Mouse (Mus musculus) hindbrain, embryonic 15.5 days (tissue): ENCODE data around the gene Cdon. TPM values are rescaled to one million over a fixed set of nuclear protein-coding genes. Genes with fewer than 3 reads are reported as not detected.

Source experiments
- ATAC-seq: fragments of 200-750 bp; cut with Nextera tagmentation; 2 replicates; pipeline ENCODE4 v1.8.0; 2017; ENCODE audit warnings: low read depth, moderate number of reproducible peaks, moderate TSS enrichment; ENCODE audit not compliant: low FRiP score
- H3K27ac ChIP-seq: fragments of 300-500 bp; sonication (generic); replicated peaks from 2 replicates; pipeline ENCODE4 v1.5.1; 2015; ENCODE audit warnings: mild to moderate bottlenecking, inconsistent platforms
- H3K27me3 ChIP-seq: fragments of 300-500 bp; sonication (generic); 2 replicates; pipeline ENCODE4 v1.6.1; 2015; ENCODE audit warnings: control low read depth, inconsistent platforms
- H3K36me3 ChIP-seq: fragments of 300-500 bp; sonication (generic); 2 replicates; pipeline ENCODE4 v1.6.1; 2015; ENCODE audit warnings: control low read depth, inconsistent platforms
- H3K4me1 ChIP-seq: fragments of 300-500 bp; sonication (generic); replicated peaks from 2 replicates; pipeline ENCODE4 v1.6.1; 2015; ENCODE audit warnings: control low read depth, inconsistent platforms
- H3K4me2 ChIP-seq: fragments of 300-500 bp; sonication (generic); 2 replicates; pipeline ENCODE4 v1.6.1; 2015; ENCODE audit warnings: moderate library complexity, mild to moderate bottlenecking, inconsistent platforms
- H3K4me3 ChIP-seq: fragments of 300-500 bp; sonication (generic); 2 replicates; pipeline ENCODE4 v1.5.1; 2015; ENCODE audit warnings: mild to moderate bottlenecking, inconsistent platforms
- H3K9ac ChIP-seq: fragments of 300-500 bp; sonication (generic); 2 replicates; pipeline ENCODE4 v1.6.1; 2015; ENCODE audit warnings: inconsistent platforms
- H3K9me3 ChIP-seq: fragments of 300-500 bp; sonication (generic); 2 replicates; pipeline ENCODE4 v1.6.1; 2016; ENCODE audit warnings: control low read depth, inconsistent platforms
- WGBS: fragments of 180-500 bp; shearing (Covaris S2); methylation state at CpG from one replicate; pipeline ENCODE4 v1.1.7; 2015; 5-methylcytosine and 5-hydroxymethylcytosine counted together
- polyA plus RNA-seq: library from polyadenylated mRNA; unstranded; fragments of >200 nt; fragmentation: Nextera tagmentation; extraction: Ambion mirVana; gene quantifications from 2 replicates; pipeline ENCODE4 v1.2.1, GENCODE M21; 2015

Gene Cdon
- polyA plus RNA-seq, 1 experiment from 2014 or later: 2.8 TPM

- no peak overlapping the region for H3K27ac ChIP-seq
- H3K9ac ChIP-seq: no peak overlapping the region
- H3K4me3 ChIP-seq: no peak overlapping the region
- ATAC-seq: no peak
- 60% methylated on average over 13 of the region's 13 CpGs for WGBS
- H3K27me3 ChIP-seq: no peaks in the 10 kb centered on the region
- 0 out of 2 replicates have a peak overlapping the region, but pooled peaks have one; percentile 13 for H3K4me2 ChIP-seq
- peaks cover 37% of the 10 kb centered on the region for H3K36me3 ChIP-seq
- H3K9me3 ChIP-seq: no peaks in the 10 kb centered on the region
- H3K4me1 ChIP-seq: no peaks in the 10 kb centered on the region
Observed at GRCm38 (mm10) chr9:35482014-35482898, 61.3 kb downstream of the Cdon start.

- no peak for ATAC-seq
- no peak overlapping the region for H3K4me3 ChIP-seq
- no peak overlapping the region for H3K27ac ChIP-seq
- WGBS: 87% methylated on average over 3 of the region's 3 CpGs
- H3K9me3 ChIP-seq: no peaks in the 10 kb centered on the region
- no peaks in the 10 kb centered on the region for H3K27me3 ChIP-seq
- no peak overlapping the region for H3K4me2 ChIP-seq
- no peak overlapping the region for H3K9ac ChIP-seq
- H3K4me1 ChIP-seq: no peaks in the 10 kb centered on the region
- H3K36me3 ChIP-seq: peaks cover 42% of the 10 kb centered on the region
Observed at GRCm38 (mm10) chr9:35483949-35484348, 63.0 kb downstream of the Cdon start.

DNA sequence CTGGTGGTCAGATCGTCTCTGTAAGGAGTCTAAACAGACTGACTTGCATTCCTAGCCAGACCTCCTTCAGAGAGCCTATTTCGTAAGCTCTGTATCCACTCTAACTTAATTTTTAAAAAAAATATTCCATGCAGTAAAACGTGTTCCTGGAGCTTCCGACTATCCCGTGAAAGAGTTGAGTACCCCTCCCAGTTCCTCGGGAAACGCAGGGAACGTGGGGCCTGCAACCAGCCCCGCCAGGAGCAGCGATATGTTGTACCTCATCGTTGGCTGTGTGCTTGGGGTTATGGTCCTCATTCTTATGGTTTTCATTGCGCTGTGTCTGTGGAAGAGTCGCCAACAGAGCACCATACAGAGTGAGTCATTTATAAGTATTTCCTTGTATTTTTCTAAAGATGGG lies 65.7 kb downstream of the Cdon start:
- no peak for ATAC-seq
- H3K4me1 ChIP-seq: no peaks in the 10 kb centered on the region
- no peak overlapping the region for H3K27ac ChIP-seq
- no peak overlapping the region for H3K9ac ChIP-seq
- no peaks in the 10 kb centered on the region for H3K9me3 ChIP-seq
- H3K36me3 ChIP-seq: peaks cover 34% of the 10 kb centered on the region
- H3K4me2 ChIP-seq: no peak overlapping the region
- no peak overlapping the region for H3K4me3 ChIP-seq
- no peaks in the 10 kb centered on the region for H3K27me3 ChIP-seq
- WGBS: 85% methylated on average over 13 of the region's 13 CpGs

GRCm38 (mm10) chr9:35488496-35488895 lies 67.6 kb downstream of the Cdon start:
- H3K9ac ChIP-seq: no peak overlapping the region
- H3K4me3 ChIP-seq: no peak overlapping the region
- ATAC-seq: no peak
- no peaks in the 10 kb centered on the region for H3K4me1 ChIP-seq
- no peak overlapping the region for H3K27ac ChIP-seq
- H3K36me3 ChIP-seq: peaks cover 34% of the 10 kb centered on the region
- H3K9me3 ChIP-seq: no peaks in the 10 kb centered on the region
- H3K4me2 ChIP-seq: no peak overlapping the region
- WGBS: 91% methylated on average over 4 of the region's 4 CpGs
- no peaks in the 10 kb centered on the region for H3K27me3 ChIP-seq

GRCm38 (mm10) chr9:35491109-35491866 lies 70.4 kb downstream of the Cdon start:
- no peak for ATAC-seq
- WGBS: 79% methylated on average over 11 of the region's 11 CpGs
- Histone ChIP-seq H3K4me2 (no peak overlapping the region), H3K9ac (no peak overlapping the region), H3K9me3 (no peaks in the 10 kb centered on the region), H3K4me3 (no peak overlapping the region), H3K36me3 (peaks cover 23% of the 10 kb centered on the region; the same call in 1 of the 2 replicates), H3K27ac (no peak overlapping the region), H3K27me3 (no peaks in the 10 kb centered on the region), H3K4me1 (no peaks in the 10 kb centered on the region)

DNA sequence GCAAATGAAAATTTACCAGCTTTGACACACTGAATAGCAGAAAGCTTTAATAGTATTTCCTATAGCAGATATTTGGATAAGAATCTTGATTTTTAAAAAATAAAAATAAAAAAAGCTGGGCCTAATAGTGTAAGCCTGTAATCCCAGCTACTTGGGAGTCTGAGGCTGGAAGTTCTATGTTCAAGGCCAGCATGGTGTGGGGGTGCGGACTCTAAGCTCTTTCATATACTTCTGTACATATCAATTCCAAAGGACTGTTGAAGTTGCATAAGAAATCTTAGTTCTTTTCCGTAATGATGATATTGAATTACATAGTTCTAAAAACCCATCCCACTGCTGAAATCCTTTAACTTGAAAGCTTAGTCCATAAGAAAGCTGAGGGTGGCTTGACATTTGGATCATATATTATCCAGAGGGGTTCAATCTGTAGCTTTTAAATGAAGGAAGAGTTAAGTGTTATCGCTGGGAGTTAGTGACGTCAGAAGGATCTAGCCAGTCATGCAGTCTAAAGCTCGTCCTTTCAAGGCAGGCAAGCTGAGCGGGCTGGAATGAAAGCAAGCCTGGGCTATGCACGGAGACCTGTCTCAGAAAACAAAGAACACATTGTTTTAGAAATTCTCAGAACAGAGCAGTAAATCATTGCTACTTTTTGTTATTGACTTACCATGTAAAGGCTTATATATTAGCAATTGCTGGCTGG lies 72.3 kb downstream of the Cdon start:
- Histone ChIP-seq H3K9me3 (no peaks in the 10 kb centered on the region), H3K9ac (no peak overlapping the region), H3K4me1 (no peaks in the 10 kb centered on the region), H3K4me3 (no peak overlapping the region), H3K27ac (no peak overlapping the region), H3K36me3 (peaks cover 15% of the 10 kb centered on the region), H3K4me2 (no peak overlapping the region), H3K27me3 (no peaks in the 10 kb centered on the region)
- 47% methylated on average over 7 of the region's 7 CpGs for WGBS
- ATAC-seq: no peak

DNA sequence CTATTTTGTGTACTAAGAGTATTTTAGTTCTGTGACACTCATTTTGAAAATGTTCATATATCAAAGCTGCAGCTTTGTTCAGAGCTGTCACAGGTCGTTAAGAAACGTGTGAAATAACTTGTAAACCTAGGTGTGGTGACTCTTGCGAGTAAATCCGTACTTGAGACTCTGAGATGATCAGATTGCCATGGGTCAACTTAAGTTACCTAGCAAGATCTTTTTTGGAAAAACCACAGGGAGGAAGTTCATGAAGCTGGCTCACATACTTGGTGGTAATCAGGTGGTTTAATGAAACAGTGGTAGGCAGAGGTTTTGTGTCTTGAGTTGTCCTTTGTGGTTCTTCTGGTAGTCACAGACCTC lies 72.8 kb downstream of the Cdon start:
- WGBS: 60% methylated on average over 4 of the region's 4 CpGs
- no peaks in the 10 kb centered on the region for H3K9me3 ChIP-seq
- no peak overlapping the region for H3K4me2 ChIP-seq
- peaks cover 15% of the 10 kb centered on the region for H3K36me3 ChIP-seq
- no peak overlapping the region for H3K27ac ChIP-seq
- ATAC-seq: no peak
- H3K9ac ChIP-seq: no peak overlapping the region
- H3K4me1 ChIP-seq: no peaks in the 10 kb centered on the region
- no peak overlapping the region for H3K4me3 ChIP-seq
- H3K27me3 ChIP-seq: no peaks in the 10 kb centered on the region

GRCm38 (mm10) chr9:35494937-35495336 lies 74.0 kb downstream of the Cdon start:
- 64% methylated on average over 4 of the region's 4 CpGs for WGBS
- Histone ChIP-seq H3K27ac (no peak overlapping the region), H3K9me3 (no peaks in the 10 kb centered on the region), H3K4me2 (no peak overlapping the region), H3K4me1 (no peaks in the 10 kb centered on the region), H3K4me3 (no peak overlapping the region), H3K27me3 (no peaks in the 10 kb centered on the region), H3K9ac (no peak overlapping the region), H3K36me3 (peaks cover 10% of the 10 kb centered on the region; the same call in 1 of the 2 replicates)
- ATAC-seq: no peak

DNA sequence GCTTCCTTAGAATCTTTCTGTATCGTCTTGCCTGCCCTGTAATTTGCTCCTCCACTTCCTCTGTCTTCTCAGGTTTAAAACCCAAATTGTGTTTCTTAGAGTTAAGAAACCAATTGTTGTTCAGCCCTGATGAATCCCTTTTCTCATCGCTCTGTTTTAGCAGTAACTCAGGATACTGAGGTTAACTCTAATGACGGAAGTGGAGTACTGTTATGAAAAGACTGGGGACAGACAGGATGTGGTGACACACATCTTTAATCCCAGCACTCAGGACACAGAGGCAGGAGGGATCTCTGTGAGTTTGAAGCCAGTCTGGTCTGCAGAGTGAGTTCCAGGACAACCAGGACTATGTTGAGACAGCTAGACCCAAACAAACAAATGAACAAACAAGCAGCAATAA lies 74.5 kb downstream of the Cdon start:
- no peak overlapping the region for H3K27ac ChIP-seq
- H3K9me3 ChIP-seq: no peaks in the 10 kb centered on the region
- no peak overlapping the region for H3K4me2 ChIP-seq
- H3K4me3 ChIP-seq: no peak overlapping the region
- H3K36me3 ChIP-seq: peaks cover 10% of the 10 kb centered on the region; the same call in 1 of the 2 replicates
- no peak for ATAC-seq
- 75% methylated on average over 3 of the region's 3 CpGs for WGBS
- H3K4me1 ChIP-seq: no peaks in the 10 kb centered on the region
- H3K9ac ChIP-seq: no peak overlapping the region
- H3K27me3 ChIP-seq: no peaks in the 10 kb centered on the region

- H3K27ac ChIP-seq: no peak overlapping the region
- ATAC-seq: no peak
- no peaks in the 10 kb centered on the region for H3K4me1 ChIP-seq
- H3K27me3 ChIP-seq: no peaks in the 10 kb centered on the region
- H3K4me3 ChIP-seq: no peak overlapping the region
- H3K4me2 ChIP-seq: no peak overlapping the region
- H3K9me3 ChIP-seq: no peaks in the 10 kb centered on the region
- no peak overlapping the region for H3K9ac ChIP-seq
- whole genome bisulfite sequencing: 77% methylated on average over 6 of the region's 6 CpGs
- H3K36me3 ChIP-seq: peaks cover 13% of the 10 kb centered on the region; the same call in 1 of the 2 replicates
Observed at GRCm38 (mm10) chr9:35499946-35500345, 79.0 kb downstream of the Cdon start.

- no peak overlapping the region for H3K27ac ChIP-seq
- H3K9me3 ChIP-seq: no peaks in the 10 kb centered on the region
- H3K27me3 ChIP-seq: no peaks in the 10 kb centered on the region
- H3K4me2 ChIP-seq: no peak overlapping the region
- no peak for ATAC-seq
- H3K4me1 ChIP-seq: no peaks in the 10 kb centered on the region
- H3K36me3 ChIP-seq: peaks cover 13% of the 10 kb centered on the region; the same call in 1 of the 2 replicates
- WGBS: 90% methylated on average over 10 of the region's 10 CpGs
- H3K9ac ChIP-seq: no peak overlapping the region
- H3K4me3 ChIP-seq: no peak overlapping the region
Observed at GRCm38 (mm10) chr9:35502361-35503000, 81.6 kb downstream of the Cdon start.
